Mouse (Mus musculus) CH12.LX (cell line): ENCODE measurements at regions not wholly inside any gene's neighbourhood (a gene's known extent, or its start where the extent isn't known, plus 50 kb on each side); places are given as distances from the start of the nearest gene placed in this dataset.

ENCODE experiments used
- CTCF ChIP-seq, 2 experiments: IDR thresholded peaks in 1 of 2; conservative IDR thresholded peaks in 1 of 2; 2 replicates each; pipeline ENCODE4 v1.5.1; 2011 to 2012; ENCODE audit warnings: low read depth in 2 of 2, low read length in 2 of 2, improper control_type of control experiment in 1 of 2, inconsistent platforms in 1 of 2, mild to moderate bottlenecking in 1 of 2, moderate library complexity in 1 of 2
- MAX ChIP-seq: IDR thresholded peaks from 2 replicates; pipeline ENCODE4 v1.6.1; 2011; ENCODE audit warnings: low read length, improper control_type of control experiment
- PAX5 ChIP-seq: IDR thresholded peaks from 2 replicates; pipeline ENCODE4 v1.6.1; 2012; ENCODE audit warnings: low read length, inconsistent platforms, mixed read lengths
- SIN3A ChIP-seq: IDR thresholded peaks from 2 replicates; pipeline ENCODE4 v1.6.1; 2012; ENCODE audit warnings: low read length, improper control_type of control experiment, inconsistent platforms
- ZKSCAN1 ChIP-seq: IDR thresholded peaks from 2 replicates; pipeline ENCODE4 v1.6.1; 2012; ENCODE audit warnings: low read depth, inconsistent platforms, low read length, improper control_type of control experiment, borderline replicate concordance

DNA sequence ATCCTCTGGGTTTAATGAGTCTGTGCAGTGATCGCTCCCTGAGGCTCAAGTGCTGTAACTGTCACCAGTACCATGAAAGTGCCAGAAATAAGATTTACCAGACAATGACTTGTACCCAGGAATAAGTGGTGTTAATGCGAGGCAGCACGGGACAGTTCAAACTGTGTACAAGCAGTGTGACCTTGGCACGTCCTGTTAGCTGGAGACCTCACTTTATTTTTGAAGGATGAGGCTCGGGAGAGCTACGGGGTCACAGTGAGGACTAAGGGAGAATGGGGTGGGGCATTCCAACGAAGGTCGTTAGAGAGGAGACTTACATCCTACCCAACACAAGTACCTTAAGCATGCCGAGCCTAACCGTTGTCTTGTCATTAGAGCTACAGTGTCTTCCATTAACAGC, 362.2 kb upstream of the Gm10131 start:
- TF ChIP-seq ZKSCAN1: no peak
- no peak for TF ChIP-seq CTCF (conservative IDR thresholded peaks at IDR 0.05 in 1 of 2, IDR thresholded peaks at IDR 0.05 in 1 of 2; ENCODE audit: low read depth in 2 of 2, low read length in 2 of 2)
- TF ChIP-seq PAX5: no peak
- TF ChIP-seq SIN3A: no peak
- TF ChIP-seq MAX: no peak
